In genomic region chr14:25620766-25621165, GRCm38 (mm10) we compare ENCODE assay signal across 18 mouse cellular contexts.
DNase-seq lines count a peak whose midpoint lies in the region; ATAC-seq lines count a peak whose summit lies in the region.
"Had no signal": no experiment of that assay in that cellular context is flagged by ENCODE, and none has a peak within 500 bp of the region (broad histone marks: within the 10 kb centered on the region; RNA-seq: fewer than 3 reads in every experiment).

No protein-coding gene starts in this region.

- peak overlapping the region; percentile 28; the same call in 1 of the 2 replicates for H3K9ac ChIP-seq in heart, embryonic 13.5 days
- H3K9ac ChIP-seq: heart, embryonic 12.5 days; liver, embryonic 12.5 days; lung, embryonic 14.5 days had no signal

- H3K4me2 ChIP-seq in heart, embryonic 13.5 days = no peak overlapping the region
- H3K4me2 ChIP-seq: heart, embryonic 12.5 days; liver, embryonic 12.5 days; lung, embryonic 14.5 days had no signal

- no peak for DNase-seq in cerebellum, adult 8-10 months
- DNase-seq in heart, postnatal 4 days = no peak
- DNase-seq in retina, postnatal 1 day = peak; percentile 33
- no peak for DNase-seq in retina, embryonic 14.5 days (ENCODE audit: low spot score)
- no peak for DNase-seq in B cell, adult 2 months
- DNase-seq: gastrocnemius, postnatal 36 days; heart, postnatal 36 days; lung, embryonic 14.5 days; lung, postnatal 4 days; right cerebral cortex, postnatal 4 days; thymus, postnatal 4 days had no signal

- H3K36me3 ChIP-seq in heart, embryonic 13.5 days = peaks cover 50% of the 10 kb centered on the region

- no peaks in the 10 kb centered on the region for H3K9me3 ChIP-seq in heart, embryonic 13.5 days
- H3K9me3 ChIP-seq: heart, embryonic 12.5 days; liver, embryonic 12.5 days had no signal

- H3K27me3 ChIP-seq in heart, embryonic 13.5 days (replicated peaks) = no peaks in the 10 kb centered on the region
- H3K27me3 ChIP-seq: heart, embryonic 12.5 days; liver, embryonic 12.5 days had no signal

- peaks cover 84% of the 10 kb centered on the region for H3K4me1 ChIP-seq in heart, embryonic 13.5 days

- ATAC-seq in cerebellum, adult (ENCODE audit: insufficient number of reproducible peaks, low FRiP score, low TSS enrichment) = 0 out of 2 replicates have a peak, but pooled peaks have one; percentile 17
- no peak for ATAC-seq in heart, embryonic 13.5 days (ENCODE audit: extremely low read depth, insufficient number of reproducible peaks, low FRiP score, low TSS enrichment)
- no peak for ATAC-seq in granulocyte monocyte progenitor cell, adult 5-6 weeks (replicated peaks; ENCODE audit: poor library complexity, severe bottlenecking)
- ATAC-seq: intestine, embryonic 16.5 days; liver, embryonic 12.5 days had no signal

- no peak overlapping the region for H3K27ac ChIP-seq in heart, embryonic 13.5 days (replicated peaks)
- H3K27ac ChIP-seq: kidney, postnatal 0 days; liver, embryonic 12.5 days had no signal

- 57% methylated on average over 4 of the region's 4 CpGs for WGBS in heart, embryonic 13.5 days

- no peak overlapping the region for H3K4me3 ChIP-seq in heart, embryonic 13.5 days
- H3K4me3 ChIP-seq: heart, embryonic 12.5 days; liver, embryonic 12.5 days had no signal
